Mouse (Mus musculus) heart, embryonic 10.5 days (tissue): ENCODE data around the gene Npnt. TPM values are rescaled to one million over a fixed set of nuclear protein-coding genes. Genes with fewer than 3 reads are reported as not detected.

Source experiments
- DNase-seq: peaks from one replicate; pipeline ENCODE4 v3.0.0-alpha.2; 2017; ENCODE audit warnings: low spot score
- H3K27ac ChIP-seq: fragments of 300-500 bp; sonication (generic); 2 replicates; pipeline ENCODE4 v1.5.1; 2016; ENCODE audit warnings: mild to moderate bottlenecking
- H3K27me3 ChIP-seq: fragments of 300-500 bp; sonication (generic); 2 replicates; pipeline ENCODE4 v1.6.1; 2016; ENCODE audit warnings: mild to moderate bottlenecking; ENCODE audit not compliant: poor library complexity, insufficient read depth, severe bottlenecking
- H3K36me3 ChIP-seq: fragments of 300-500 bp; sonication (generic); 2 replicates; pipeline ENCODE4 v1.6.1; 2016; ENCODE audit warnings: mild to moderate bottlenecking, moderate library complexity
- H3K4me1 ChIP-seq: fragments of 300-500 bp; sonication (generic); 2 replicates; pipeline ENCODE4 v1.6.1; 2016; ENCODE audit warnings: mild to moderate bottlenecking
- H3K4me3 ChIP-seq: fragments of 300-500 bp; sonication (generic); 2 replicates; pipeline ENCODE4 v1.5.1; 2016; ENCODE audit warnings: mild to moderate bottlenecking, moderate library complexity
- H3K9me3 ChIP-seq: fragments of 300-500 bp; sonication (generic); 2 replicates; pipeline ENCODE4 v1.6.1; 2016; ENCODE audit warnings: mild to moderate bottlenecking, moderate library complexity
- WGBS: fragments of 180-500 bp; shearing (Covaris S2); methylation state at CpG from one replicate; pipeline ENCODE4 v1.1.7; 2016; 5-methylcytosine and 5-hydroxymethylcytosine counted together
- polyA plus RNA-seq: library from polyadenylated mRNA; unstranded; fragments of >200 nt; fragmentation: Nextera tagmentation; extraction: Ambion mirVana; gene quantifications from 2 replicates; pipeline ENCODE4 v1.2.1, GENCODE M21; 2016

Gene Npnt
- polyA plus RNA-seq, 1 experiment from 2014 or later: 26.3 TPM

DNA sequence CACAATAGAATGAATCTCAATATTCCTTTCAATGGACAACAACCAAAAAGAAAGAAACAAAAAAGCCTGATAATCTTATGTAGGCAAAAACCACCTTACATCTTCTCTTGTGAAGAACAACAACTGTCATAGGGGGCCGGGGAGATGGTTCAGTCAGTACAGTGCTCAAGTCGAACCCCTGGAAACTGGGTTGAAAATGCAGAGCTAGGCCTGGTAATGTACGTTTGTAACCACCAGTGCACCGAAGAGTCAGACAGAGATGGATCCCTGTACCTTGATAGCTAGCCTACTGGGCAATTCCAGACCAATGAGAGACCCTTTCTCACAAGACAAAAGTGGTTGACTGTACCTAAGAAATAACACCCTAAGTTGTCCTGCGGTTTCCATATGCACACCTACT lies 47.2 kb downstream of the Npnt start:
- H3K9me3 ChIP-seq: no peaks in the 10 kb centered on the region
- no peak overlapping the region for H3K4me3 ChIP-seq
- WGBS: 89% methylated on average over 5 of the region's 5 CpGs
- DNase-seq: no peak
- H3K4me1 ChIP-seq: no peaks in the 10 kb centered on the region
- H3K27ac ChIP-seq: no peak overlapping the region
- H3K27me3 ChIP-seq: no peaks in the 10 kb centered on the region
- H3K36me3 ChIP-seq: peaks cover 7% of the 10 kb centered on the region; the same call in 1 of the 2 replicates

DNA sequence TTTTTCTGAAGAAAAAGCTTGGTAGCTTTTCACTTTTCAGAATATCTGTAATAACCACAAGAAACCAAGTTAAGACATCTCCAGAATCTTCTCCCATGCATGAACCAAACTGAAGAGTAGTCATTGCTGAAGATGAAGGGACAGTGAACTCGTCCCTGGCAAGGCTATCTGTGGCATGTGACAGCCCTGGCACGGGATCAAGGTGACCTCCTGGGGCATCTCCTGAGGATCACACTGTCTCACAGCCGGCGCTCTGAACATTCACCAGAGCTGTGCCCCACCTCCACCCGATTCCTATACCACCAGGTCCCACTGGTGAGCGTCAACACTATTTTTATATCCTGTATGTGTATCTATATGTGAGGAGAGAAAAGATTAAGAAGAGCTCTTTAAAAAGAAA lies 47.9 kb downstream of the Npnt start:
- Histone ChIP-seq H3K4me3 (no peak overlapping the region), H3K27ac (no peak overlapping the region), H3K36me3 (peaks cover 7% of the 10 kb centered on the region; the same call in 1 of the 2 replicates), H3K4me1 (no peaks in the 10 kb centered on the region), H3K9me3 (no peaks in the 10 kb centered on the region), H3K27me3 (no peaks in the 10 kb centered on the region)
- WGBS: 58% methylated on average over 6 of the region's 6 CpGs
- no peak for DNase-seq

DNA sequence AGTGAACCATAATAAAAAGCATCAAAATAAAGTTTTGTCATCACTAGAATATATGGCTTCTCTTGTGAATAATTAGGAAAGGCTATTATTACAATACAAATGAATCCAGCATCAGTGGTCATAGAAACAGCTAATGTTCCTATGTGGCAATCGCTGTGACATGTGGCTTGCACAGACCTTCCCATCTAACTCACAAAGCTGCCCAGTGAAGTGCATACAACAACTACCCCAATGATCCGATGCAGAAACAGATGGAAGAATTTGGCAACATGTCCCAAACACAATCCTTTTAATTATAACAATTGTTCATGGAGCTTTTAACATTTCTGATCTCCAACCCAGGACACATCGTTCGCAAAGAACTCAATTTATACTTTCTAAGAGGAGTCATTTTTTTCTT lies 52.2 kb downstream of the Npnt start:
- no peak for DNase-seq
- H3K4me1 ChIP-seq: no peaks in the 10 kb centered on the region
- WGBS: 91% methylated on average over 4 of the region's 4 CpGs
- no peaks in the 10 kb centered on the region for H3K36me3 ChIP-seq
- no peaks in the 10 kb centered on the region for H3K9me3 ChIP-seq
- no peak overlapping the region for H3K27ac ChIP-seq
- no peaks in the 10 kb centered on the region for H3K27me3 ChIP-seq
- no peak overlapping the region for H3K4me3 ChIP-seq

DNA sequence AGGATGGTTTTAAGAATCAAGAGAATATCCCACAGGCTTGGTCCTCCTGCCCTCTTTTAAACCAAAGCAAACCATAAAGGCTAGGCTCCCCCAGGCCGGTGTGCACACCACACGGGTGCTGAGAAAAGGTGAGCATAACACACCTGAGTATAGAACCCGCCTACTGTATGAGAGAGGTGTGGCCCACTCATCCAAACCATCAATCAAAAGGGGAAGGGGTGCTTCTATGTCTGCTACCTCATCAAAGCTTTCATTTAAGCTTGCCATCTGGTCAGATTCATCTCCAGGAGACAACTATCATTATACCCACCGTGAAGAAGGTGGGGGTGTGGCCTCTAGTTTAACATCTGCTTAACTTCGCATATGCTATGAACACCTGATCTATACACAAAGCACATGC lies 52.7 kb downstream of the Npnt start:
- H3K9me3 ChIP-seq: no peaks in the 10 kb centered on the region
- no peak for DNase-seq
- no peaks in the 10 kb centered on the region for H3K36me3 ChIP-seq
- no peak overlapping the region for H3K4me3 ChIP-seq
- no peaks in the 10 kb centered on the region for H3K4me1 ChIP-seq
- no peak overlapping the region for H3K27ac ChIP-seq
- WGBS: 83% methylated on average over 5 of the region's 5 CpGs
- no peaks in the 10 kb centered on the region for H3K27me3 ChIP-seq

DNA sequence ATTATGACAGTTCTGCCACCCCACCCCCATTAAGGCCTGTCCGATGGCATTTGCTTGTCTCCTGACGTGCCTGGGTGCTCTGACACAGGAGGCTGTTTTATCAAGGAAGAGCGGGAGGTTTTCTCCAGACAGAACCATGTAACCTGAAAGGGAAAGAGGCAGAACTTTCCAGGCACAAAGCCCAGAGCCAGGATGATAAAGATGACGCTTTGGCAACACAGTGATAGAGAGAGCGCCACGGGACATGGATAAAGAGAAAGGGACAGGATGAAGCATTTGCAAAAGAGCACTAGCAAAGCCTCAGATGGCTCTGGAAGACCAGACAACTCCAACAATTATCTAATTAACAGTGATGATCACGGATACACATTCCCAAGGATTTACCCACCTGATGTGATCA lies 56.0 kb downstream of the Npnt start:
- no peaks in the 10 kb centered on the region for H3K9me3 ChIP-seq
- no peak overlapping the region for H3K27ac ChIP-seq
- 61% methylated on average over 7 of the region's 7 CpGs for WGBS
- H3K36me3 ChIP-seq: 0 out of 2 replicates have a peak, but pooled peaks cover 4% of the 10 kb centered on the region
- no peaks in the 10 kb centered on the region for H3K4me1 ChIP-seq
- H3K4me3 ChIP-seq: no peak overlapping the region
- no peaks in the 10 kb centered on the region for H3K27me3 ChIP-seq
- no peak for DNase-seq

DNA sequence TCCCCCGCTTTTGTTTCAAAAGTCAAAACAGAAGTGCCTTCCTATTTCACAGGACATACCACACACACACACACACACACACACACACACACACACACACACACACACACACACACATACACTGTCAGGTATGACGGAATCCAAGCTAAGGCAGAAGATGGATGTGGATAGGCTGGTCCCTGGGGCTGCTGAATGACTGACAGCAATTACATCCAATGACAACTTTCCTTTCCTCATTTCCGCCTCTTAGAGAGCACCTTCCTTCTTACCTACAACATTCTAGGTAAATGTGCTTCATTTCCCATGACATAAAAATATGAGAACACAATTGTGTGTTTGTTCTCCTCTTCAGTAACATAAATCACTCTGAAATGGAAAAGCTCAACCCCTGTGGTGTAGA lies 56.4 kb downstream of the Npnt start:
- DNase-seq: no peak
- H3K27ac ChIP-seq: no peak overlapping the region
- H3K36me3 ChIP-seq: 0 out of 2 replicates have a peak, but pooled peaks cover 4% of the 10 kb centered on the region
- no peak overlapping the region for H3K4me3 ChIP-seq
- WGBS: 84% methylated on average over 3 of the region's 3 CpGs
- no peaks in the 10 kb centered on the region for H3K4me1 ChIP-seq
- H3K27me3 ChIP-seq: no peaks in the 10 kb centered on the region
- H3K9me3 ChIP-seq: no peaks in the 10 kb centered on the region

DNA sequence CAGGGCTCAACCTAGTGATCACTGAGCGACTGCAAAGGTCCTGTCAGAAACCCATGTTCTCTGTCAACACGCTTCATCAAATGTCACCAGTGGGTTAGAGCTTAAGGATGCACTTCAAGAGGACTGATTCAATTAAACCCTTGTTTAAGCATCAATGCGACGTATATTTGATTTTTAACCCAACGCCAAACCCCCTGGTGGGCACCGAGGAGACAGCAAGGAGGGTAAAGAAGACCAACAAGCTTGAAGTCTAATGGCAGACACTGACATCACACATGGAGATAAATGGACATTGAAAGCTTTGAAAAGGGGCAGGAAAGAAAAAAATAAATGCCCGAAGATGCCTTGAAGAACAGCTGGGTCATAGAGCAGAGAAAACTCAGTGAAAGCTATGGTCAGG lies 57.0 kb downstream of the Npnt start:
- Histone ChIP-seq H3K27ac (no peak overlapping the region), H3K9me3 (no peaks in the 10 kb centered on the region), H3K36me3 (0 out of 2 replicates have a peak, but pooled peaks cover 5% of the 10 kb centered on the region), H3K4me3 (no peak overlapping the region), H3K4me1 (no peaks in the 10 kb centered on the region), H3K27me3 (no peaks in the 10 kb centered on the region)
- 76% methylated on average over 7 of the region's 7 CpGs for WGBS
- DNase-seq: no peak

DNA sequence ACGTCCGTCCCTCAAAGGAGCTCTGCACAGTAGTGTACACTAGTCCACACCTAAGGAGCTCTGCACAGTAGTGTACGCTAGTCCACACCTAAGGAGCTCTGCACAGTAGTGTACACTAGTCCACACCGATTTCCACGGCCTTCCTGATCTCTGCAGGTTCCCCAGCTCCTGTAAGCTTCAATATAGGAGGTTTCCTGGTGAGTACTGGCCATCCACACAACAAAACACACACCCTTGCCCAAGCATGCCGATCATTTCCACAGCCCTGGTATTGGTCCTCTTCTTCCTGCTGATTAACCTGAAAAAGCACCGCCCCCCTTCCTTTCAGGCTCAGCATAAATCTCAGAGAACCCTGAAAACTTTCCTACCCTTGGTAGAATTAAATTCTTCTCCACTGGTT lies 57.6 kb downstream of the Npnt start:
- H3K9me3 ChIP-seq: no peaks in the 10 kb centered on the region
- no peak for DNase-seq
- H3K4me3 ChIP-seq: no peak overlapping the region
- H3K27ac ChIP-seq: no peak overlapping the region
- 84% methylated on average over 7 of the region's 7 CpGs for WGBS
- no peaks in the 10 kb centered on the region for H3K27me3 ChIP-seq
- 0 out of 2 replicates have a peak, but pooled peaks cover under 1% of the 10 kb centered on the region for H3K4me1 ChIP-seq
- H3K36me3 ChIP-seq: 0 out of 2 replicates have a peak, but pooled peaks cover 9% of the 10 kb centered on the region

DNA sequence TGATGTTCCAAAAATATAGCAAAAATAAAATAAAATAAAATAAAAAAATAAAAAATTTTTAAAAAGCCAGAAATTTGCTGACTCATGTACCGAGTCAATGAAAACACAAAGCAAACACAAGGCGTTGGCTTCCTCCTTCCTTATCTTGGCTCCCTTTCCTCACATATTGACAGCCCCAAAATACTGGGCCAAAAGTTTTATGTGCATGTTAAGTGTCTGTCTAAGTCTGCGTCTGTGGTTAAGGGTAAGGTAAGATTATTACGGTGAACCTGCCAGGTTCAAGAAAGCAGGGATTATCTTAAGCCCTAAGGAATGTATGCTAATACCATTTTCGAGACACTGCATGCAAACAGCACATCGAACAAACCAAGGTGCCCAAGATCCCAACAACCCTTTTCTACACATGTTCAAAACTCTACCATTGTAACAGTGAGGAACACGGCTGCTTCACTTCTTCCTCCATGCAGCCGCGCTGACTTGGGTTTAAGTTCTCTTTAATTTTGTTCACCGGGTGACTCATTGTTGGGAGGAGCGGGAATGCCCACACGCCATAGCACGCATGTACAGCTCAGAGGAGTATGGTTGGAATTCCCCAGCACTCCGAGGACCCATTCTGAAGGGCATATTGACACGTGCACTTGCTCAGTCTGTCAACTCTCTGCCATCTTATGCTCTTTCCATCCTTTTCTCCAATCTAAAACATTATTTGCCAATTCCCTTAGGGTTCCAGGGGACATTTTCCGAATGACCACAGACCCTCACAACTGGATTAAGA lies 62.8 kb downstream of the Npnt start:
- Histone ChIP-seq H3K27ac (no peak overlapping the region), H3K27me3 (no peaks in the 10 kb centered on the region)
- WGBS: 87% methylated on average over 16 of the region's 16 CpGs

DNA sequence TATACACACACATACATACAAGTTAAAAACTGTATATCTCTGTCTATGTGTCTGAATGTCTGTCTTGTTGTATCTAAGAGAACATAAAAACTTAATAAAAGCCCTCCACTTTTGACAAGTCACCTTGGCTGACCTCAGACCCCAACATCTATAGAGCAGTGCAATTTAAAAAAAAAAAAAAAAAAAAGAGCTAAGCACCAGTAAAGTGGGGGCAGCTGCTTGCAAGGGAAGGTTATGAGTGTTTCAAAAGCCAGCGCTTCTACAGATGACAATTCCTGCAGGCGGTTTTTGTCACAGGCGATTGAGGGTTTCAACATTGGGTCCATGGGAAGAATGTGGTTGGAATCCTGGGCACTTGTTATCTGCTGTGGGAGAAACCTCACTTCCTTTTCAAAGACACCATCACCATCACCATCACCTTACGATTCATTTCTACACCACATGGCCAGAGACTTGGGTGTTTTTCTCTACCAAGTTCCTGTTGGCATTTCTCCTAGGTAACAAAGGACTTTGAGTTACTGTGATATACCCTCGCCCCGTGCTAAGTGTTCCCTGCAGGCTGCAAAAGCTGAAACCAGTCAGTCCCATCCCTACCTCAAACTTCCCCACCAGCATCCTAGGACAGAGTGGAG lies 63.6 kb downstream of the Npnt start:
- no peak for DNase-seq
- Histone ChIP-seq H3K4me1 (peaks cover 17% of the 10 kb centered on the region), H3K4me3 (no peak overlapping the region), H3K36me3 (0 out of 2 replicates have a peak, but pooled peaks cover 9% of the 10 kb centered on the region), H3K9me3 (no peaks in the 10 kb centered on the region), H3K27ac (no peak overlapping the region), H3K27me3 (no peaks in the 10 kb centered on the region)
- 67% methylated on average over 6 of the region's 6 CpGs for WGBS

More for the DNA sequence above, 62.8 kb downstream of the Npnt start:
- H3K36me3 ChIP-seq: 0 out of 2 replicates have a peak, but pooled peaks cover 9% of the 10 kb centered on the region
- DNase-seq: no peak
- no peak overlapping the region for H3K4me3 ChIP-seq
- no peaks in the 10 kb centered on the region for H3K9me3 ChIP-seq
- peaks cover 17% of the 10 kb centered on the region for H3K4me1 ChIP-seq

DNA sequence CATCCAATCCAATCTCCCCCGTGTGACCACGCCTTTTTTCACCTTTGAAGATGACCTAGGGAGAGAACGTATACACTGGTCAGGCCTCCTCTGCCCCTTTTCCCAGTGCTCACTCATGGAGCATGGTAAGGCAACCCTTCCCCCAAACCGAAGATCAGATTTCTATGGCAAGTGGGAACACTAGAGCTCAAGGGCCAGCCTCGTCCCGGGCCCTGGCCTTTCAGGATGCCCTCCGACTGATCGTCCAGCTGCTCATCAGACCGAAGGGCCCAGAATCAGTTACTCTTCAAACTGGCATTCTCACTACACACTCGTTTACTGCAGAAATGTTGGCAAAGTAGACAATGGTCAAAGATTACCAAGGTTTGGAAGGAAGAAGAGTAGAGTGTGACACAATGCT lies 65.6 kb downstream of the Npnt start:
- peaks cover 17% of the 10 kb centered on the region for H3K4me1 ChIP-seq
- H3K27ac ChIP-seq: no peak overlapping the region
- DNase-seq: no peak
- 72% methylated on average over 10 of the region's 10 CpGs for WGBS
- H3K9me3 ChIP-seq: no peaks in the 10 kb centered on the region
- 0 out of 2 replicates have a peak, but pooled peaks cover 5% of the 10 kb centered on the region for H3K36me3 ChIP-seq
- H3K27me3 ChIP-seq: no peaks in the 10 kb centered on the region
- H3K4me3 ChIP-seq: no peak overlapping the region

DNA sequence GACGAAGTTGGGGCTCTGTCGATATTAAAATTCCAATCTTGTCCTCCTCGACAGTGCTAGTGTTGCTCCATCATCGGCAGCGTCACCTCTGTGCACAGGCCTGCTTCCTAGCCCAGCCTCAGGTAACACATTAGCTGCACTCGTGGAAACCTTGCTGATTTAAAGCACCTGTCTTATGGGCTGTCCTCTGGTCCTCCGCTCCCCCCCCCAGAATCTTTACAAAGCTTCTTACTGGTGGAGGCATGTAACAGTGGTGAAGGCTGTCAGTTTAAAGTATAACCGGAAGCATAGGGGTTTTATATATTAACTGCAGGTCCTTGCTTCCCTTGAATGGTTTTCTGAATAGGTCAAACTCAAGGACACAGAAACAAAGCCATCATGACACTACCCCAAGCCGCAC lies 66.8 kb downstream of the Npnt start:
- Histone ChIP-seq H3K36me3 (0 out of 2 replicates have a peak, but pooled peaks cover 5% of the 10 kb centered on the region), H3K4me3 (no peak overlapping the region), H3K4me1 (peaks cover 17% of the 10 kb centered on the region), H3K9me3 (no peaks in the 10 kb centered on the region), H3K27me3 (no peaks in the 10 kb centered on the region), H3K27ac (no peak overlapping the region)
- 80% methylated on average over 9 of the region's 9 CpGs for WGBS
- DNase-seq: no peak

DNA sequence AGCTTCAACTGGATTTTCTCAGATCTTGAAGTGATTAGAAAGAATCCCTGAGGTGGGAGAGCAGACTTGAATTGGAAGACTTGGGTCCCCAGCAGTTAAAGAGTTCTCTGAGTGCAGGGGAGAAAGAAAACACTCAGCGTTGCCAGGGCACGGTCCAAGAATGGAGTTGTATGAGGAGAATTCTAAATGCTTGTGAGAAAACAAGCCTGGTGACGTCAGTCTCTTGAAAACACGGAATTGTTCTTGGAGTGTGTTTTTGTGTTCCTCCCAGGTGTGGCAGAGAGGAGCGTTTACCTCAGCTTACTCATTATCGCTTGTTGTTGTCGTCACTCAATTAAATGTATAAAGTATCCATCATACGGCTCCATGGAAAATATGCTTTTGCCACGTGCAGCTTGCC lies 69.3 kb downstream of the Npnt start:
- H3K4me3 ChIP-seq: no peak overlapping the region

More for the DNA sequence above, 69.3 kb downstream of the Npnt start:
- Histone ChIP-seq H3K27ac (no peak overlapping the region), H3K27me3 (no peaks in the 10 kb centered on the region), H3K4me1 (peaks cover 27% of the 10 kb centered on the region), H3K36me3 (no peaks in the 10 kb centered on the region), H3K9me3 (no peaks in the 10 kb centered on the region)
- DNase-seq: no peak
- WGBS: 81% methylated on average over 9 of the region's 9 CpGs
